21 mouse cellular contexts compared by ENCODE assay signal in the genomic region with DNA sequence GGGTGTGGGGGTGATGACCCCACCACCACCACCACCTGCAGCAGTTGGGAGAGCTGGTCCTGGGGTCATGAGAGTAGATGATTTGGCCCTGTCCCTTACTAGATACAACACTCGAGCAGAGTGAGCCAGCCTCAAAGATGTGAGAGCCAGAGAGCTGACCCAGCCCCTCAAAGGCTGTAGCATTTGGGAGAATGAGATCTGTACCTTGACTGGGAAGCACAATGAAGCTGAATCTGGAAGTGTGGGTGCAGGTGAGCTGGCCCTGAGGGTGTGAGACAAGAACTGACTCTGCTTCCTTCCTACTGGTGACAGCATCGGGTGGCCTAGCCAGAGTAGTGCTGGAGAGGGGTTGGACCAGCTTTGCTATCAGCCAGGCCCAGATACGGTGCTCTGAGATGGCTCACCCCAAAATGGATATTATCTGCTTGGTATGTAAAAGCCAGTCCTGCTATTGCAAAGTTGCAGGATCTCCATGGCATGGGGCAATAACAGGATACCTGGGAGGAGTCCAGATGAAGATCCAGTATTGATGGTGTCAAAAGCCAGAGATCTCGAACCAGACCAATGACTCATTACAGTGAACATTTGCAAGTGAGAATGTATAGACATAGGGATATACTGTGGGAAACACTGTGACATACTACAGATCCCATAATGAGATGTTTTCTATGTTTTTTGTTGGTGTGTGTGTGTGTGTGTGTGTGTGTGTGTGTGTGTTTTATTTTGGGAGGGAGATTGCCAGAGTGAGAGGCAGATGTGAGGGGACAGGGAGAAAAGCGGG. TPM values are rescaled to one million over a fixed set of nuclear protein-coding genes. Genes with fewer than 3 reads are reported as not detected.
DNase-seq lines count a peak whose midpoint lies in the region; ATAC-seq and TF ChIP-seq lines count a peak whose summit lies in the region.
"Had no signal": no experiment of that assay in that cellular context is flagged by ENCODE, and none has a peak within 500 bp of the region (broad histone marks: within the 10 kb centered on the region; RNA-seq: fewer than 3 reads in every experiment).

No protein-coding gene starts in this region.

- no peak overlapping the region for H3K27ac ChIP-seq in stomach, embryonic 14.5 days (ENCODE audit: low read length)
- H3K27ac ChIP-seq in stomach, postnatal 0 days (replicated peaks), result no peak overlapping the region
- H3K27ac ChIP-seq in forebrain, embryonic 13.5 days, result no peak overlapping the region
- H3K27ac ChIP-seq: embryonic facial prominence, embryonic 15.5 days; forebrain, embryonic 15.5 days; hindbrain, embryonic 15.5 days; limb, embryonic 13.5 days; neural tube, embryonic 12.5 days had no signal

- no peaks in the 10 kb centered on the region for H3K36me3 ChIP-seq in stomach, embryonic 14.5 days (ENCODE audit: control insufficient read depth, insufficient read depth, low read length)
- H3K36me3 ChIP-seq in stomach, postnatal 0 days (ENCODE audit: control insufficient read depth, insufficient read depth, low read length), result no peaks in the 10 kb centered on the region
- H3K36me3 ChIP-seq in forebrain, embryonic 13.5 days (ENCODE audit: poor library complexity, severe bottlenecking), result no peaks in the 10 kb centered on the region
- H3K36me3 ChIP-seq: embryonic facial prominence, embryonic 15.5 days; forebrain, embryonic 15.5 days; hindbrain, embryonic 15.5 days; limb, embryonic 13.5 days; neural tube, embryonic 12.5 days had no signal

- H3K4me3 ChIP-seq in stomach, embryonic 14.5 days (ENCODE audit: low read depth, low read length), result no peak overlapping the region
- no peak overlapping the region for H3K4me3 ChIP-seq in stomach, postnatal 0 days (ENCODE audit: low read depth, low read length)
- no peak overlapping the region for H3K4me3 ChIP-seq in forebrain, embryonic 13.5 days
- H3K4me3 ChIP-seq: embryonic facial prominence, embryonic 15.5 days; forebrain, embryonic 15.5 days; hindbrain, embryonic 15.5 days; limb, embryonic 13.5 days; neural tube, embryonic 12.5 days had no signal

- no peak for TF ChIP-seq EP300 in stomach, postnatal 0 days (optimal IDR thresholded peaks at IDR 0.05)

- peak; percentile 61; the same call in 1 of the 2 replicates for ATAC-seq in stomach, embryonic 14.5 days (ENCODE audit: insufficient number of reproducible peaks, insufficient read depth, low FRiP score, low read depth)
- ATAC-seq in stomach, postnatal 0 days (ENCODE audit: low FRiP score, low TSS enrichment), result no peak
- ATAC-seq in megakaryocyte, adult 5-6 weeks (ENCODE audit: poor library complexity, severe bottlenecking), result peak; percentile 27; the same call in 1 of the 2 replicates
- no peak for ATAC-seq in forebrain, embryonic 13.5 days
- ATAC-seq: forebrain, embryonic 15.5 days had no signal

- no peaks in the 10 kb centered on the region for H3K4me1 ChIP-seq in stomach, embryonic 14.5 days (ENCODE audit: control insufficient read depth, insufficient read depth, low read length)
- no peaks in the 10 kb centered on the region for H3K4me1 ChIP-seq in stomach, postnatal 0 days (replicated peaks; ENCODE audit: control insufficient read depth, insufficient read depth)
- H3K4me1 ChIP-seq in forebrain, embryonic 13.5 days, result no peaks in the 10 kb centered on the region
- H3K4me1 ChIP-seq: embryonic facial prominence, embryonic 15.5 days; forebrain, embryonic 15.5 days; hindbrain, embryonic 15.5 days; limb, embryonic 13.5 days; neural tube, embryonic 12.5 days had no signal

- no peaks in the 10 kb centered on the region for H3K27me3 ChIP-seq in stomach, embryonic 14.5 days (ENCODE audit: control insufficient read depth, insufficient read depth, low read length)
- H3K27me3 ChIP-seq in stomach, postnatal 0 days (ENCODE audit: control insufficient read depth, insufficient read depth, low read length), result no peaks in the 10 kb centered on the region
- H3K27me3 ChIP-seq in forebrain, embryonic 13.5 days, result no peaks in the 10 kb centered on the region
- H3K27me3 ChIP-seq: embryonic facial prominence, embryonic 15.5 days; forebrain, embryonic 15.5 days; hindbrain, embryonic 15.5 days; limb, embryonic 13.5 days; neural tube, embryonic 12.5 days had no signal

- DNase-seq in stomach, postnatal 0 days (ENCODE audit: low spot score), result no peak
- peak; percentile 72 for DNase-seq in liver
- DNase-seq in thymus, postnatal 36 days, result no peak
- no peak for DNase-seq in adrenal gland, postnatal 36 days
- no peak for DNase-seq in Muller cell, postnatal 12 days (ENCODE audit: inconsistent ontology term)
- DNase-seq: cerebellum, adult 8-10 months; gastrocnemius, postnatal 36 days; heart, postnatal 14 days; kidney, adult 18-20 months; kidney, postnatal 14 days; right cerebral cortex, postnatal 14 days; thymus, adult 2 months had no signal

- no peaks in the 10 kb centered on the region for H3K9me3 ChIP-seq in stomach, embryonic 14.5 days (ENCODE audit: control insufficient read depth, low read depth, low read length)
- no peaks in the 10 kb centered on the region for H3K9me3 ChIP-seq in stomach, postnatal 0 days (ENCODE audit: control insufficient read depth, low read length)
- no peaks in the 10 kb centered on the region for H3K9me3 ChIP-seq in forebrain, embryonic 13.5 days (replicated peaks)
- H3K9me3 ChIP-seq: embryonic facial prominence, embryonic 15.5 days; forebrain, embryonic 15.5 days; hindbrain, embryonic 15.5 days; limb, embryonic 13.5 days; neural tube, embryonic 12.5 days had no signal

- 62% methylated on average over 5 of the region's 5 CpGs for WGBS in stomach, embryonic 14.5 days
- WGBS in stomach, postnatal 0 days, result 61% methylated on average over 5 of the region's 5 CpGs
- WGBS in forebrain, embryonic 13.5 days, result 79% methylated on average over 5 of the region's 5 CpGs

- H3K9ac ChIP-seq in stomach, embryonic 14.5 days (replicated peaks; ENCODE audit: low read depth, low read length), result no peak overlapping the region
- no peak overlapping the region for H3K9ac ChIP-seq in stomach, postnatal 0 days (ENCODE audit: low read length)
- H3K9ac ChIP-seq in forebrain, embryonic 13.5 days, result no peak overlapping the region
- H3K9ac ChIP-seq: embryonic facial prominence, embryonic 15.5 days; forebrain, embryonic 15.5 days; hindbrain, embryonic 15.5 days; limb, embryonic 13.5 days; neural tube, embryonic 12.5 days had no signal

- no peak overlapping the region for H3K4me2 ChIP-seq in stomach, embryonic 14.5 days (replicated peaks; ENCODE audit: low read depth, low read length)
- H3K4me2 ChIP-seq in stomach, postnatal 0 days (replicated peaks; ENCODE audit: low read depth), result no peak overlapping the region
- no peak overlapping the region for H3K4me2 ChIP-seq in forebrain, embryonic 13.5 days
- H3K4me2 ChIP-seq: embryonic facial prominence, embryonic 15.5 days; forebrain, embryonic 15.5 days; heart, embryonic 11.5 days; hindbrain, embryonic 15.5 days; limb, embryonic 13.5 days; neural tube, embryonic 12.5 days had no signal

- TF ChIP-seq CTCF in stomach, postnatal 0 days (IDR thresholded peaks at IDR 0.05; ENCODE audit: low read depth), result no peak

RNA-seq across cellular contexts. Expression of a gene that starts 11.8 kb away (rescaled TPM):
- polyA plus RNA-seq in stomach, embryonic 14.5 days (2014; fragmentation: Nextera tagmentation; extraction: Ambion mirVana), result 1.5 and 1.8 TPM in 2 replicates
- polyA plus RNA-seq in stomach, postnatal 0 days (2015; fragmentation: Nextera tagmentation; extraction: Ambion mirVana), result 0.71 and 0.81 TPM in 2 replicates
- 1.8 and 2.6 TPM in 2 replicates for total RNA-seq in megakaryocyte, adult 5-6 weeks (2015)
- total RNA-seq in megakaryocyte, adult 5-6 weeks (2017), result 1.6 and 2.1 TPM in 2 replicates
- total RNA-seq in adrenal gland, postnatal 36 days (2021), result 1 to 10 TPM in 1 of 2 experiments, under 1 TPM in 1; 0.92 to 1.4 TPM
- polyA plus RNA-seq in forebrain, embryonic 13.5 days (2015; fragmentation: Nextera tagmentation; extraction: Ambion mirVana), result 7.5 and 8.0 TPM in 2 replicates

RNA-seq across cellular contexts. Expression of a gene that starts 46.5 kb away (rescaled TPM):
- 186 and 189 TPM in 2 replicates for polyA plus RNA-seq in stomach, embryonic 14.5 days (2014; fragmentation: Nextera tagmentation; extraction: Ambion mirVana)
- 54.9 and 60.1 TPM in 2 replicates for polyA plus RNA-seq in stomach, postnatal 0 days (2015; fragmentation: Nextera tagmentation; extraction: Ambion mirVana)
- total RNA-seq in megakaryocyte, adult 5-6 weeks (2015), result 152 and 154 TPM in 2 replicates
- total RNA-seq in megakaryocyte, adult 5-6 weeks (2017), result 194 and 226 TPM in 2 replicates
- 100 to 1,000 TPM; 161 to 191 TPM for total RNA-seq in adrenal gland, postnatal 36 days (2021)
- polyA plus RNA-seq in forebrain, embryonic 13.5 days (2015; fragmentation: Nextera tagmentation; extraction: Ambion mirVana), result 125 and 135 TPM in 2 replicates

Comparison
In these comparisons a context has a peak if more than half of its experiments do, and no peak if none do; other contexts are left out.
1. ATAC-seq: peak in stomach, embryonic 14.5 days (single experiment) and megakaryocyte, adult 5-6 weeks (single experiment); none in stomach, postnatal 0 days (single experiment) and forebrain, embryonic 13.5 days (single experiment).